Mouse (Mus musculus) subcutaneous adipose tissue, adult 2 months (tissue): ENCODE data around the gene Rho. TPM values are rescaled to one million over a fixed set of nuclear protein-coding genes. Genes with fewer than 3 reads are reported as not detected.

Experiments
- polyA plus RNA-seq: library from polyadenylated mRNA; depleted of rRNA; stranded (reverse); fragments of >200 nt; gene quantifications from 2 replicates; pipeline ENCODE4 v1.2.3, GENCODE M21; 2012; ENCODE audit warnings: low replicate concordance; rRNA removed

Gene Rho
- polyA plus RNA-seq, result 0.39 and 2.9 TPM in 2 replicates

GRCm38 (mm10) chr6:115931639-115932038 is at the start of gene Rho:
Rho (plus strand) TSS chr6:115931748.

GRCm38 (mm10) chr6:115944638-115945037 is 13.1 kb downstream of the Rho start, which contains the start of gene H1foo:
H1foo (plus strand) TSS chr6:115944938.

Other genes starting within 250 kb of the Rho start
- 0.30 and 2.7 TPM in 2 replicates for gene Tmem40, start 169.3 kb upstream of the Rho start, polyA plus RNA-seq
- 2.2 and 13.8 TPM in 2 replicates for gene Cand2, start 157.2 kb upstream of the Rho start, polyA plus RNA-seq
- 698 and 1,058 TPM in 2 replicates for gene Rpl32, start 123.0 kb upstream of the Rho start, polyA plus RNA-seq
- 0.11 and 0.91 TPM in 2 replicates for gene Efcab12, start 93.3 kb upstream of the Rho start, polyA plus RNA-seq
- gene Mbd4, start 78.4 kb upstream of the Rho start, polyA plus RNA-seq, result 1.7 and 4.7 TPM in 2 replicates
- 12.5 and 31.1 TPM in 2 replicates for gene Ift122, start 78.3 kb upstream of the Rho start, polyA plus RNA-seq
- not detected in 2 replicates for gene H1foo, start 13.2 kb downstream of the Rho start, polyA plus RNA-seq
- 139 and 158 TPM in 2 replicates for gene Plxnd1, start 63.3 kb downstream of the Rho start, polyA plus RNA-seq